Mouse (Mus musculus) c-Kit-positive CD71-negative TER-119-negative erythroid progenitor cells, embryonic 14.5 days (primary cell): ENCODE data around the gene Ogdh.

Experiments
- DNase-seq: peaks from one replicate; pipeline ENCODE4 v3.0.0-alpha.2; 2013; ENCODE audit warnings: low read depth

Ogdh gene

DNA sequence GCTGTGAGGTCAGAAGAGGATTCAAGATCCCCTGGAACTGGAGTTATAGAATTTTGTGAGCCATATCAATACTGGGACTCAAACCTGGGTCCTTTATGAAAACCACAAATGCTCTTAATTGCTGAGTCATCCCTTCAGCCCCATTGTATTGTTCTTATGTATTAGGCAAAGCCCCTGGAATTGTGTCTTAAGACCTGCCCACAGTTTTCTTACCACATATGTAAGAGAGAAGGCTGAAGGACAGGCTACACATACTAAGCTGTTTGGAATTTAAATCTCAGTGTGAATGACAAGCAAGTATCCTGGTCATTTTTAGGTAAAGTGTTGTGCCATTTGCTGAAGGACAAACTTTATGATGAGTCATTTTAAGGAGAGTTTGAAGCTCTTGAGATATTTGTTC, 4.6 kb downstream of the Ogdh start:
- no peak for DNase-seq

DNA sequence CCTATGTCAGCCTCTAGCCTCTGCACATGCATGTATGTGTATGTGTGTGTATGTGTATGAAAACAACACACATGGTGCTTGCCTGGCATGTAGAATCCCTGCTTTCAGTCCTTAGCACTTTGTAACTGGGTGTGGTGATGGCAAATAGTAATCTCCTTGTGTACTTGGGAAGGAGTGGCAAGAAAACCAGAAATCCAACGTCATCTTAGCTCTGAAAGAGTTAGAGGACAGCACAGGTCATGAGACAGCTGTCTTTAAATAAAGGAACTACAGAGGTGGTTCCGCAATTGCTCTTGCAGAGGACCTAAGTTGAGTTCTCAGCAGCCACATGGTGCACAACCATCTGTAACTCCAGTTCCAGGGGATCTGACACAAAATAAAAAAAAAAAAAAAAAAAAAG, 8.0 kb downstream of the Ogdh start:
- DNase-seq, result no peak

DNA sequence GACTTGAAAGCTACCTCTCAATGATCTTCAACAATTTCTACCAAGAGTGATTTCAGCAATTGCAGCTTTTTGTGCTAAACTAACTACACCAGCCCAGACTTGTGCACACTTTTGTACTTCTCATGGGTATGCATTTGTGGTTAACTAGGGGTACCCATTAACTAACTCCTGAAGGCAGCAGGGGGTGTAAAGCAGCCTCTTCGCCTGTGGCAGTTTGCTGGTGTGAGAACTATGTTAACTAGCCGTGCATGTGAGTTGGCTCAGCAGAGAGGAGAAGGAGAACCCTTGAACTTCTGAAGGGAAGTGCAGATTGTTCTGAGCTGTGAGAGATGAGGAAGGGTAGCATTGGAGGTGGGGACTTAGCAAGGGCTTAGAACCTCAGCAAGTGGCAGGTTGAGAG, 11.4 kb downstream of the Ogdh start:
- DNase-seq, result no peak

DNA sequence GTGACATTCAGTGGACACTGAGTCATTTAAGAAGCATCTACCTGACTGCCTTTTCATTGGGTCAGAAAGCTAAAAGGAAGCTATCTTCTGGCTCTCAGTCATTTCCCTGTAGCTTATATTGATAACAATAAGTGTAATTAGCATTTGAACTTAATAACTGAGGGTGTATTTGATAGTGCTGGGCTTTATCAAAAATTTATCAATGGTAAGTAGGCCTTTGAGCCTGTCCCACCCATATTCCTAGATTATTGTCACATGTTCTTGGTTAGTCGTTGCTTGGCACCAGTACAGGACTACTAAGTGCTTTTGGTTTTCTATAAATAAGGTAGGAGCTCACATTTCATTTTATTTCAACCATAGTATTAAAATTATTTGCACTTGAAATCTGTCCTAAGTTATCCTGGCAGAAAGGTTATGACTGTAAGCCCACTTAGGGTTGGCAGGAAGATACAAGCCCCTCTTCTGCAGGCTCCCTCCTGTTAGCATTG, 14.6 kb downstream of the Ogdh start:
- DNase-seq, result no peak

DNA sequence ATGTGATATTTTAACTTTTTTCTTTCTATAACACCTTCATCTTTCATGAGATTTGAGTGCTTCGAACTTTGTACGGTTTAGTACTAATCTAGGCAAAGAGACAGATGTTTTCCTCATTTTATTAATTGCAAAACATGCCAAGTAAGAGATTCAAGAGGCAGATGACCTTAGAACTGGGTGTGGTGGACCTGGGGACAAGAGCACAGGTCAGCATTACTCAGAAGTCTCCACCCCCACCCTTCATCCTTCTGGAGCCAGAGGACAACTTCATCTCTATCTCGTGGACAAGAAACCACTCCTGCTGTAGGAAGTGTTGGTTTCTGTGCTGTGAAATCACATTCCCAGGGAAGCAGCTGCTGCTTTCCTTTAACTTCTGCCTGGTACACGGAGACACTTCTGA, 16.7 kb downstream of the Ogdh start:
- no peak for DNase-seq

DNA sequence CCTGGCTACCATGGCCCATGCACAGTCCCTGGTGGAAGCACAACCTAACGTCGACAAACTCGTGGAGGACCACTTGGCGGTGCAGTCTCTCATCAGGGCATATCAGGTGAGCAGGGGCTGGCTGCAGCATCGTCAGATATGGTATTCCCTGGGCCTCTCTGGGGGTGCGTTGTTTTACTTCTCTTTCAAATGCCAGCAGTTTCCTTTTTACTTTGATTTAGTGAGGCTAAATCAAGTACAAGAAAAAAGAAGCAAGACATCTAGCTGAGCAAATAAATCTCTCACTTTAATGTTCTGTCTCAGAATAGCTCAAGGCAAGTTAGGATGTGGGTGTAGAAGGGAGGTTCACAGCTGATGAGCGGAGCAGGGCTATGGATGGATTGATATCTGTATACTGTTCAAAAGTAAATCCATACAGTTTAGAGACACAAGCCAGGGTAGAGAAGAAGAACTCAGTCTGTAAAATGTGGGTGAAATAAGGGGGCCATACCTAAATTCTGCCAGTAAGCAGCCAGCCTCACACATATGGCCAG, 22.5 kb downstream of the Ogdh start:
- DNase-seq, result no peak

DNA sequence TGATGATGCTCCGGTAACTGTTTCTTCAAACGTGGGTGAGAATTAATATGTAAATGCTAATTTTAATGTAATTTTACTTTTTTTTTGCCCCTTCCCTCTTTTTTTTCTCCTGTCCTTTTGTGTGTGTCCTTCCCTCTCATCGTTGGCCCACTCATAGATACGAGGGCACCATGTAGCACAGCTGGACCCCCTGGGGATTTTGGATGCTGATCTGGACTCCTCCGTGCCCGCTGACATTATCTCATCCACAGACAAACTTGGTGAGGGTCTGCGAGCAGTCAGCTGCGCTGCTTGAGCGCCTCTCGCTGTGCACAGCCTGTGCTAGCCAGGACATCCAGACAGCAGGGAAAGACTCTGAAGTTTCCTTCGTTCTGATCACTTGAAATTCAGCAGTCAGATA, 25.4 kb downstream of the Ogdh start:
- no peak for DNase-seq

DNA sequence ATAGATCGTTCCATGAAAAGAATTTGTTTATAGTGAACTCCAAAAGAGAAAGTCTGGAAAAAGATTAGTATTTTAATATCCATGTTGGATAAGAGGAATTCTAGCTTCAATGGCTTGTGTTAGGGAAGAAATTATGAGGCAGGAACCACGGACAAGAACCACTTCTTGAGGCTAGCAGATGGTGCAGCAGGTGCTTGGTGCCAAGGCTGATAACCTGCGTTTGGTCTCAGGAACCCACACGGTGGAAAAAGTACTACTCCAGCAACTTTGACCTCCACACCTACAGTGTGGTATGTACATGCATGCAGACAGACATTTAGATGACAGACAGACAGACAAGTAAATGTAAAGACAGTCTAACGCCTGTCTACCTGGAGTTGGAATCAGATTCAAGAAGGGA, 27.1 kb downstream of the Ogdh start:
- DNase-seq, result no peak

DNA sequence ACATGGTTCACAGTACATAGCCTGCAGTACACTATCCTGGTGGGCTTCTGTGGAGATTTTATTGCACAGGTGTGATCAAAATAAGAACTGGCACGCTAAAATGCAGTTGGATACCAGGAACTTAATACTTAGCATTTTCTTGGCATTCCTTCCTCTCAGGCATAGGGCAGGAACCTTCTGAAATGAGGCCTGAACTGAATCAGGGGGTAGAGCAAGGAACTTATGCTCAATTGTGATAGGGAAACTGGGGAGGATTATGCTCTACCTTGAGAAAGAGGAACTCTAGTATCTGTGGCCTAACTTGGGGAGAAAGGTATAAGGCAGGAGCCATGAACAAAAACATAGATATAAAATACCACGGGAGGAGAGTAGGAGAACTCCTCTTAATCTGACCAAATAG, 27.9 kb downstream of the Ogdh start:
- DNase-seq, result no peak

DNA sequence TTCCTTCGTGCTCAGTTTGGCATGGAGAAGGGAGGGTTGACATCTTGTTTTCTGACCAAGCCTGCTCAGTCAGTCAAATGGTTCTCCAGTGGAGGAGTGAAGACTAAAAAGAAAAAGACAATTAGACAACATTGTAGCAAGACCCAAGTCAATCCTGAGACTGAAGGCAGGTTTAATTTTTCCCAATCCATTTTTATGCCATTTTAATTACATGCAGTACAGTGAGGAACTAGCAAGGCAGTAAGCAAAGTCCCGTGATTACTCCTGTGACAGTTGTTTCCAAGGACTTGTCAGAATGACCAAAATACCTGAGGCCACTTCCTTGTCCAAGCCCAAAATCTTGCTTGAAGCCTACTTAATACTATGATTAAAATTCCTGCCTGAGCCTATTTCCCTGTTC, 30.7 kb downstream of the Ogdh start:
- DNase-seq, result no peak

DNA sequence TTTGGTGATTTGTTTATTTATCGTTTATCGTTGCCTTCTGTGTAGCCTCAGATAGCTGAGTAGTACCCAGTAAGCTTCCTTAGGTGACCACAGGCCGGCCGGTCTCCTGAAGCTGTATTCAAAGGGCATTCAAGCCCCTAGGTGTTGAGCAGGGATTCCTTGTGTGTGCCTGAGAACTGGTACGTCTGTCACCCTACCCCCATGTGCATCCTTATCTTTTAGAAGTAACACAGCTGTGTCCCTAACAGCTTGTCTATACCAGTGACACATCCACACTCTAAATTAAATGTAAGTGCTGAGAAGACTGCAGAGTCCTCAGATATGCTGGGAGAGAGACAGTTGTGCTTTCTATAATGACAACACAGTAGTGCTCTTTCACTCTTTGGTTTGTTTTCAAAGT, 31.9 kb downstream of the Ogdh start:
- no peak for DNase-seq

DNA sequence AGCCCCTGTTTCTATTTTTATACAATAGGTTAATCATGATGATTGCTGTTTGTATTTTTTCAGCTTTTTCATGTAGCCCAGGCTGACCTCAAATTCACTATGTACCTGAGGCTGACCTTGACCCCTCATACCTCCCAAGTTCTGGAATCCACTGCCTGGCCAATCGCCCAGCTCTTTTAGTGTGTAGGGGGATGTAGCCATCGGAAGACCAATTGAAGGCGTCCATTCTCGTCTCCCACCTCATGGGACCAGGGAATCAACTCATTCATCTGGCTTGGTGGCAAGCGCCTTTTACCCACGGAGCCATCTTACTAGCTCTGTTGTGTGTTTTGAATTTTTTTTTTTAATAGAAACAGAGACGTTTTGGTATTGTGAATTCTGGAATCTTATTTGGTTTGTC, 39.8 kb downstream of the Ogdh start:
- no peak for DNase-seq

DNA sequence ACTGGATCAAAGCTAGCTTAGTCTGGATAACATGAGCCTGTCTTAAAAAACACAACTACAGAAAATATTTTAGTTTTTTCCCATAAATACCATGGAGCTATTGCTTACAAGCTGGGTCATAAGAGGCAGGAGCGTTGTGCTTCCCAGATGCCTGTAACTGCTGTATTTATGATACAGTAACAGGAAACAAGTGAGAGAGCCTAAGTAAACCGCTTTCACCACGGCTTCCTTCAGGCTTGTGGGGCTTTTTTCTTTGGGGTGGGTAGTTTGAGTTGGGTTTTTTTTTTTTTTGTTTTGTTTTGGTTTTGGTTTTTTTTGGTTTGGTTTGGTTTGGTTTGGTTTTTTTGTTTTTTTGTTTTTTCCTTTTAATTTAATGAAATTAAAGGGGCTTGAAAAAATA, 41.2 kb downstream of the Ogdh start:
- DNase-seq, result no peak

DNA sequence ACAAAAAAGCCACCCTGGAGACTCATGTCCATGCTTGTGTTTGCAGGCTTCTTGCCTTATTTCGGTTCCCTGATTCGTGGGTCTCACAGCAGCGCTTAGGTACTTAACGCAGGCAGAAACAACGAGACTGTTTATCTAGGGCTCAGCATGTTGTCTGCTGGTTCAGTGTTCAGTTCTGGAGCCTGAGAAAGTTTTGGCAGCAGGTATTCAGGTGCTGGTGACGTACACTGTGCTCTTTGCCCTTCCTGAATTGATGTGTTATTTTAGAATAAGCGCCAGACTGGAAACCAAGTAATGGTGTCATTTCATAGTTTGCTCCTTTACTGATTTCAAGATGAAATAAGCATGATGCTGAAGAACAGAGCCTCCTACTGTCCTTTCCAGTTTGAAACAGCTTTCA, 42.0 kb downstream of the Ogdh start:
- no peak for DNase-seq

DNA sequence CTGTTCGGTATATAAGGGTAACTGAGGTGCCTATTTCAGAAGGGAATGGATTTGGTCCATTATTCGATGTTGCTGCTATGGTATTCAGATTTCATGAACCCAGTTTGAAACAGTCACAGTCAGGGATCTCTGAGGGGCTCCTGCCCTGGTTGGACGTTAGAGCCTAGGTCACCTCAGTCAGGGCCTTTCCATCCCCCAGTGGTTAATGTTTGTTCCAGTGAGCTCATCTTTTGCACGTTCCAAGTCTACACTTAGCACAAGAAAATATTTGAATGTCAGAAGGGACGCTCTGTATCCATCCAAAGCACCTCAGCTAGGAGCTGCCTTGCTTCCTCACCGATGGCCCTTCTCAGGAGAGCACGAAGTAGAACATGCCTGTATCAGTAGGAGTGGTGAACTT, 43.9 kb downstream of the Ogdh start:
- no peak for DNase-seq

DNA sequence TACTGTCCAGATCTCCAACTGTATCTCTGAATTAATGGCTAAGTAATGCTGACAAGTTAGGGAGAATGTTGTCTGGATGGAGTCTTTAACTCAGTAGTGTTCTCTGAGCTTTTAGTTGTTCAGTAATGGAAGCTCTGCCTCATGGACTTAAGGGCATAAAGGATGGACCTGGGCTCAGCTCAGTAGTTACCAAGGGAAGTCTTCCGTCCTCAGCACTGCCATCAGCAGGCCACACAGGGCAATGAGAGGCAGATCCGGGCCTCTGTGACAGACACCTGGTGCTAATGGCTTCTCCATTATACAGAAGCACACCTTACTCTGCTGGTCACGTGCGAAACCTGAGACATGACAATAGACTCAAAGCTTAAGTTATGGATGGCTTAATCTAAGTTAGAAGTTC, 45.3 kb downstream of the Ogdh start:
- DNase-seq, result no peak

DNA sequence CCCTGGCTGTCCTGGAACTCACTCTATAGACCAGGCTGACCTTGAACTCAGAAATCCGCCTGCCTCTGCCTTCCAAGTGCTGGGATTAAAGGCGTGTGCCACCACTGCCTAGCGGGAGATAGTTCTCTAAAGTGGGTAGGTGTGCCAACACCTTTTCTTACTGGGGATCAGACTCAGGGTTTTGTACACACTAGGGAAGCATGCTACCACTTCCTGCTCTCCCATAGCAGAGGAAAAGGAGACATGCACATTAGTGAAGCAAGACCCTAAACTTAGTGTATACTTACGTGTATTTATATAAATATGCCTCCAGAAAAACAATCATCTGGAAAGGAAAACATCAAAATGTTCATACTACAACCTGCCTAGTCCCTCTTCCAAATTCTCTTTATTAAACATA, 54.5 kb downstream of the Ogdh start:
- no peak for DNase-seq

DNA sequence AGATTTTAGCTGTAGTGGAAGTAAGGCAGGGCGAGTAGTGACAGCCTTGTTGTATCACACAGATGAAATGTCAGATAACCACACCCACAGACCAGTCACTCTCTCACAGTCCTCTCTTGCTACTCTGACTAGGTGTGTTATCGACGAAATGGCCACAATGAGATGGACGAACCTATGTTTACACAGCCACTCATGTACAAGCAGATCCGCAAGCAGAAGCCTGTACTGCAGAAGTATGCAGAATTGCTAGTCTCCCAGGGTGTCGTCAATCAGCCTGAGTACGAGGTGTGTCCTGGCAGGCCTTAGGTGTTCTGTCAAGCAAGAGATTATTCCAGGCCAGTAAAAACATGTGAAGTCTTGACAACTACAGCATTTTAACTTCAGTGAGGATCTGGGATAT, 55.5 kb downstream of the Ogdh start:
- DNase-seq, result no peak

DNA sequence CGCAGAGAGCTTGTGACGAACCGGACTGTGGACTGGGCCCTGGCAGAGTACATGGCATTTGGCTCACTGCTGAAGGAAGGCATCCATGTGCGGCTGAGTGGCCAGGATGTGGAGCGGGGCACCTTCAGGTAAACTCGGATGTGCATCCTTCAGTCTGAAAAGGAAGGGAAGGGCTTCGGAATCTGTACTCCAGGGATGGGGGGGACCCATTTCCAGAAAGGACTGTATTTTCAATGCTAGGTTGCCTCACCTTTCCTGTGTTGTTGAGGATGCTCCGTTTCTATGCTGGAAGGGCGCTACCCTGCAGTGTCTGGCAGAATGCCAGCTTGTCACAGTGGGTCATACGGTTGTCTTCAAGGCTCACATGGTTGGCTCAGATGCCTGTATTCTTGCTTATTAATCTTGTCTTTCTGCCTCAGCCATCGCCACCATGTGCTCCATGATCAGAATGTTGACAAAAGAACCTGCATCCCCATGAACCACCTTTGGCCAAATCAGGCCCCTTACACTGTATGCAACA, 57.3 kb downstream of the Ogdh start:
- DNase-seq, result no peak

DNA sequence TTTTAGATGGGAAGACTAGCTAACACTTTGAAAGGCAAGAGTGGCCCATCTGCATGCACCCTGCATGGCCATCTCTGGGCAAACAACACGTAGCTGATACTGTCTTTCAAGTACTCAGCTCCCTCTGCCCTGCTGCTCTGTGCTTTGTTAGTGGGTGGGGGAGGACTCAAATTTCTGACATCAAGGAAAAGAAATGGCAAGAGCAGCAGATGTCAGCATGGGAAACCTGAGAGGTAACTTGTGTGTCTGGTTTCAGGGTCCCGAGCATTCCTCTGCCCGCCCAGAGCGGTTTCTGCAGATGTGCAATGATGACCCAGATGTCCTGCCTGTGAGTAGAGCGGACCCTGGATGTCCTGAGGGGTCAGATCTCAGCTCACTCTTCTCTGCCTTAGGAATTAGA, 58.2 kb downstream of the Ogdh start:
- DNase-seq, result no peak

DNA sequence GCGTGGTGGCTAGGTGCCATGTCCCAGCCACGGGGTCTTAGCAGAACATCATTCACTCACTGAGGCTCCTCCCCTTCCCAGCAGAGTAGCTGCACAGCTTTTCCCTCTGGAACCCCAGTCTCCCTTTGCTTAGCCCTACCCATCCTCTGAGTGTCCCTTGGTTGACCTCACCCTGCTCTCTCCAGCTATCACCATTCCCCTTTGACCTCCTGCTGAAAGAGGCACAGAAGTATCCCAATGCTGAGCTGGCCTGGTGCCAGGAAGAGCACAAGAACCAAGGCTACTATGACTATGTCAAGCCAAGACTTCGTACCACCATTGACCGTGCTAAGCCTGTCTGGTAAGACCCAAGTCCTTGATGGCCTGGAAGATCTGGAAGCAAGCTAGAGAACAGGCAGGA, 63.7 kb downstream of the Ogdh start:
- DNase-seq, result no peak

DNA sequence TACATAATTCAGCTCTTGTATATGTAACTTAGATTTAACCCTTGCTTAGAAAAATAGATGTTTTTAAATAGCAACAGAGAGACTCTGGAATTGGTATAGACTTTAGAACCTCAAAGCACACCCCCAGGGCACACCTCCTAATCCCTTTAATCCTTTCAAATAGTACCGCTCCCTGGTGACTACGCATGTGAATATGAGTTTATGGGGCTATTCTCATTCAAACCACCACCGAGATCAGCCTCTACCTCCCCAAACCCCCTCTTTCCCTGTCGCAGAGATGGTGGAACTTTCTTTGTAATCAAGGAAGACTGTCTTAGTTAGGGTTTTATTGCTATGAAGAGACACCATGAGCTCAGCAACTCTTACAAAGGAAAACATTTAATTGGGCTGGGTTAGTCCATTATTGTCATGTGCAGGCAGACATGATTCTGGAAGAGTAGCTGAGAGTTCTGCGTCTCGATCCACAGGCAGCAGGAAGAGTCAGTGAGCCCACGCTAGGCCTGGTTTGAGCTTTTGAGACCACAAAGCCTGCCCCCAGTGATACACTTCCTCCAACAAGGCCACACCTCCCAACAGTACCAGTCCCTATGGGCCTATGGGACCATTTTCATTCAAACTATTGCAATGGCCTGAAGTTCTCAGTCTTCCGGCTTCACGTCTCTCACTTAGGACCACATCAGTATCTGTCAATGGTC, 73.3 kb downstream of the Ogdh start:
- DNase-seq, result no peak

DNA sequence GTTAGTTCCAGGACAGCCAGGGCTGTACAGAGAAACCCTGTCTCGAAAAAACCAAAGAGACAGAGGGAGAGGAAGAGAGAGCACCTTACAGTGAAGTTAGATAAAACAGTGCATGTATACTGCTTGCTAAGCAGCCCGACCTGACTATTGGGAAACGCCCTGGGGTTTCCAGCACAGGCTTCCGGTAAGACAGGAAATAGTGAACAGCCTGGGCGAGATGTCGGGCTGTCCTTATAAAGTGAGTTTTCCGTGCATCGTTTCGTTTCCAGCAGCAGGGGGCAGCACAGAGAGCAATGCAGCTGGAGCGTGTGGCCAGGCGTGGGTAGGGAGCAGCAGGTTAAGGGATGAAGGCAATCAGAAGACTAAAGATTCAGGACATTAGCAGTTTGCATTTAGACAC, 74.5 kb downstream of the Ogdh start:
- DNase-seq, result peak; percentile 86

DNA sequence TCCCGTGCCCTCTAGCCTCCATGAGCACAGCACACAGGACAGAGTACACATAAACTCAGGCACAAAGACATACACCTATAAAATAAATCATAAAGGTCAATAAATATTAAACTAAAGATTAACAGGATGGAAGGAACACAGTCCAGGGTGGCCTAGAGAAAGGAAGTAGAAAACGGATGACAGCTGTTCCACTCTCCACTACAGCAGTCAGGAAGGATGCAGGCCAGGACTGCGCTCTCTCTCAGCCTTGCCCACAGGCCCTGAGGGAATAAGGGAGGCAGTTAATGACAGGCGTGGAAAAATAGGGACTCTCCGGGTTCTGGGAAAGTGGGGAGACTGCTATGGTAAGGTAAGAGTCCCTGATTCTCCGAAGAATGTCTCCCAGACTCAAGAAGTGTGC, 75.0 kb downstream of the Ogdh start:
- no peak for DNase-seq
